Mouse (Mus musculus): ENCODE results near the gene Dlg2.

GRCm38 (mm10) chr7:92437168-92437567 lies 1960.7 kb downstream of the Dlg2 start:
- TF ChIP-seq GATA1 (IDR thresholded peaks at IDR 0.05; ENCODE audit: borderline replicate concordance, low read length) (no peak), FLI1 (IDR thresholded peaks at IDR 0.05; ENCODE audit: low read length) (no peak)
